Mouse (Mus musculus): ENCODE measurements around the gene Pusl1.

Gene Pusl1

GRCm38 (mm10) chr4:155847591-155848352 is 43.8 kb downstream of the Pusl1 start:
- Histone ChIP-seq H3K4me3 (replicated peaks; ENCODE audit: low read length) (peak overlapping the region; percentile 89), H3K4me1 (replicated peaks; ENCODE audit: low read depth, low read length) (peaks cover 32% of the 10 kb centered on the region), H3K9me3 (ENCODE audit: low read length) (no peaks in the 10 kb centered on the region), H3K27me3 (ENCODE audit: insufficient read depth, low read length) (peaks cover 15% of the 10 kb centered on the region), H3K36me3 (ENCODE audit: insufficient read depth, low read length) (peaks cover 9% of the 10 kb centered on the region)
- no peak for TF ChIP-seq NANOG (IDR thresholded peaks at IDR 0.05; ENCODE audit: borderline replicate concordance, low read length)
- no peak for TF ChIP-seq POU5F1 (IDR thresholded peaks at IDR 0.05; ENCODE audit: borderline replicate concordance, low read length)
- TF ChIP-seq CTCF (conservative IDR thresholded peaks at IDR 0.05; ENCODE audit: low read length) = no peak

- TF ChIP-seq POU5F1 (IDR thresholded peaks at IDR 0.05; ENCODE audit: borderline replicate concordance, low read length) (no peak), NANOG (IDR thresholded peaks at IDR 0.05; ENCODE audit: borderline replicate concordance, low read length) (no peak), CTCF (conservative IDR thresholded peaks at IDR 0.05; ENCODE audit: low read length) (no peak)
- Histone ChIP-seq H3K4me3 (replicated peaks; ENCODE audit: low read length) (peak within 1 kb of the TSS; percentile 89), H3K9me3 (ENCODE audit: low read length) (no peaks in the 10 kb centered on the region), H3K36me3 (ENCODE audit: insufficient read depth, low read length) (peaks cover 10% of the 10 kb centered on the region), H3K4me1 (replicated peaks; ENCODE audit: low read depth, low read length) (peaks cover 36% of the 10 kb centered on the region), H3K27me3 (ENCODE audit: insufficient read depth, low read length) (peaks cover 21% of the 10 kb centered on the region)
These were observed 44.6 kb downstream of the Pusl1 start, which contains the start of gene Dvl1 for GRCm38 (mm10) chr4:155846871-155847578. Dvl1 (plus strand) TSS chr4:155847402.

GRCm38 (mm10) chr4:155843231-155843630 is 48.4 kb downstream of the Pusl1 start:
- Histone ChIP-seq H3K27me3 (ENCODE audit: insufficient read depth, low read length) (peaks cover 46% of the 10 kb centered on the region), H3K4me3 (replicated peaks; ENCODE audit: low read length) (no peak overlapping the region), H3K4me1 (replicated peaks; ENCODE audit: low read depth, low read length) (peaks cover 50% of the 10 kb centered on the region), H3K9me3 (ENCODE audit: low read length) (no peaks in the 10 kb centered on the region), H3K36me3 (ENCODE audit: insufficient read depth, low read length) (peaks cover 7% of the 10 kb centered on the region; the same call in 1 of the 2 replicates)
- no peak for TF ChIP-seq CTCF (conservative IDR thresholded peaks at IDR 0.05; ENCODE audit: low read length)
- TF ChIP-seq POU5F1 (IDR thresholded peaks at IDR 0.05; ENCODE audit: borderline replicate concordance, low read length) = no peak
- TF ChIP-seq NANOG (IDR thresholded peaks at IDR 0.05; ENCODE audit: borderline replicate concordance, low read length) = no peak

GRCm38 (mm10) chr4:155841651-155842270 is 49.8 kb downstream of the Pusl1 start:
- TF ChIP-seq NANOG (IDR thresholded peaks at IDR 0.05; ENCODE audit: borderline replicate concordance, low read length) (no peak), POU5F1 (IDR thresholded peaks at IDR 0.05; ENCODE audit: borderline replicate concordance, low read length) (no peak), CTCF (conservative IDR thresholded peaks at IDR 0.05; ENCODE audit: low read length) (no peak)
- Histone ChIP-seq H3K4me3 (replicated peaks; ENCODE audit: low read length) (peak overlapping the region; percentile 81), H3K9me3 (ENCODE audit: low read length) (no peaks in the 10 kb centered on the region), H3K36me3 (ENCODE audit: insufficient read depth, low read length) (peaks cover 7% of the 10 kb centered on the region; the same call in 1 of the 2 replicates), H3K27me3 (ENCODE audit: insufficient read depth, low read length) (peaks cover 54% of the 10 kb centered on the region), H3K4me1 (replicated peaks; ENCODE audit: low read depth, low read length) (peaks cover 43% of the 10 kb centered on the region)

- no peaks in the 10 kb centered on the region for H3K9me3 ChIP-seq (ENCODE audit: low read length)
- TF ChIP-seq NANOG (IDR thresholded peaks at IDR 0.05; ENCODE audit: borderline replicate concordance, low read length) (no peak), CTCF (conservative IDR thresholded peaks at IDR 0.05; ENCODE audit: low read length) (no peak), POU5F1 (IDR thresholded peaks at IDR 0.05; ENCODE audit: borderline replicate concordance, low read length) (no peak)
- peaks cover 7% of the 10 kb centered on the region; the same call in 1 of the 2 replicates for H3K36me3 ChIP-seq (ENCODE audit: insufficient read depth, low read length)
- H3K27me3 ChIP-seq (ENCODE audit: insufficient read depth, low read length) = peaks cover 54% of the 10 kb centered on the region
- peak overlapping the region; percentile 81 for H3K4me3 ChIP-seq (replicated peaks; ENCODE audit: low read length)
- H3K4me1 ChIP-seq (replicated peaks; ENCODE audit: low read depth, low read length) = peaks cover 38% of the 10 kb centered on the region
These were observed 50.6 kb downstream of the Pusl1 start for GRCm38 (mm10) chr4:155841003-155841454.

GRCm38 (mm10) chr4:155840076-155841002 is 51.2 kb downstream of the Pusl1 start:
- TF ChIP-seq NANOG (IDR thresholded peaks at IDR 0.05; ENCODE audit: borderline replicate concordance, low read length) = no peak
- no peak for TF ChIP-seq CTCF (conservative IDR thresholded peaks at IDR 0.05; ENCODE audit: low read length)
- TF ChIP-seq POU5F1 (IDR thresholded peaks at IDR 0.05; ENCODE audit: borderline replicate concordance, low read length) = no peak
- Histone ChIP-seq H3K27me3 (ENCODE audit: insufficient read depth, low read length) (peaks cover 49% of the 10 kb centered on the region), H3K36me3 (ENCODE audit: insufficient read depth, low read length) (peaks cover 7% of the 10 kb centered on the region; the same call in 1 of the 2 replicates), H3K9me3 (ENCODE audit: low read length) (no peaks in the 10 kb centered on the region), H3K4me1 (replicated peaks; ENCODE audit: low read depth, low read length) (peaks cover 34% of the 10 kb centered on the region), H3K4me3 (replicated peaks; ENCODE audit: low read length) (peak overlapping the region; percentile 81)

- no peaks in the 10 kb centered on the region for H3K9me3 ChIP-seq (ENCODE audit: low read length)
- TF ChIP-seq CTCF (conservative IDR thresholded peaks at IDR 0.05; ENCODE audit: low read length) = no peak
- no peak for TF ChIP-seq NANOG (IDR thresholded peaks at IDR 0.05; ENCODE audit: borderline replicate concordance, low read length)
- TF ChIP-seq POU5F1 (IDR thresholded peaks at IDR 0.05; ENCODE audit: borderline replicate concordance, low read length) = no peak
- H3K4me1 ChIP-seq (replicated peaks; ENCODE audit: low read depth, low read length) = peaks cover 34% of the 10 kb centered on the region
- H3K36me3 ChIP-seq (ENCODE audit: insufficient read depth, low read length) = peaks cover 7% of the 10 kb centered on the region; the same call in 1 of the 2 replicates
- H3K4me3 ChIP-seq (replicated peaks; ENCODE audit: low read length) = peak within 1 kb of the TSS; percentile 81
- peaks cover 49% of the 10 kb centered on the region for H3K27me3 ChIP-seq (ENCODE audit: insufficient read depth, low read length)
These were observed 52.1 kb downstream of the Pusl1 start, which contains the start of gene Mxra8 for GRCm38 (mm10) chr4:155839483-155839910. Mxra8 (plus strand) TSS chr4:155839680.
